Mouse (Mus musculus): Measurements from ENCODE around the gene Msx3. TPM values are rescaled to one million over a fixed set of nuclear protein-coding genes. Genes with fewer than 3 reads are reported as not detected.

Msx3 gene
- polyA plus RNA-seq, 1 experiment from 2014 or later: 0.05 TPM

DNA sequence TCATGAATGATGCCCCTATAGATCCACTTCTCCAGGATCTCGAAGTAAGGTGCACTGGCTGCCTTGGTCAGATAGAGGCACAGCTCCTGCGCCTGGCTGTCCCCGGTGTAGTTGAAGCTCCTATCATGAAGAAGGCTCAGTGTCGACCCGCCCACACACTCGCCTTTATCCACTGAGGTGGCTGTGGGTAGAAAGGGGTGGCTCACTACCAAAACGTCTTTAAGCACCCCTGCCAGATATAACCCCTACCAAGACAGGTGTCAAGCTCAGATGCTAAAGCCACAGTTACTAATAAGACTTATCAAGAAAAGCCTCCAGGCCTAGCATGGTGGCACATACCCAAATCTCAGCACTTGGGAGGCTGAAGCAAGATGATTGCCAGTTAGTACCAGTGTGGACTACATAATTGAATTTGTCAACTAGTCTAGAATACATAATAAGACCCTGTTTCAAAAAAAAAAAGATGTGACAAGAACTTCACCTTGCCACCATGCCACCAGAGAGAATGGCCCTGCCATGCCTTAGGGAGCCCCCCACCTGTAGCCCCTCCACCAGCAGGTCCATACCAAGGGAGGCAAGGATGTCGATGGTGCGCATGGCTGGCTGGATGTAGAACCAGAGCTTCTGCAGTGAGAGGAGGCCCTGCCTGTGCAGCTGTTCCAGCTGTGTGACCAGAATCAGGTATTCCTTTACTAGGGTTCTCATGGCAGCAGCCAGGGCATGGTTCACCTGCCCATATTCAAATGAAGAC lies 41.9 kb downstream of the Msx3 start:
- Histone ChIP-seq H3K4me3 (replicated peaks; ENCODE audit: low read length) (no peak overlapping the region), H3K27ac (ENCODE audit: low read length) (no peak overlapping the region), H3K9ac (ENCODE audit: low read length) (no peak overlapping the region), H3K9me3 (replicated peaks; ENCODE audit: control insufficient read depth, low read length) (no peaks in the 10 kb centered on the region), H3K36me3 (ENCODE audit: control insufficient read depth, insufficient read depth, low read length) (peaks cover 20% of the 10 kb centered on the region), H3K27me3 (ENCODE audit: control insufficient read depth, insufficient read depth, low read length) (no peaks in the 10 kb centered on the region), H3K4me1 (ENCODE audit: control insufficient read depth, insufficient read depth, low read length) (no peaks in the 10 kb centered on the region), H3K4me2 (ENCODE audit: low read depth, low read length) (no peak overlapping the region)
- ATAC-seq (ENCODE audit: insufficient read depth, low FRiP score): no peak
- WGBS: 93% methylated on average over 9 of the region's 9 CpGs

- Histone ChIP-seq H3K9ac (ENCODE audit: low read length) (no peak overlapping the region), H3K36me3 (ENCODE audit: control insufficient read depth, insufficient read depth, low read length) (peaks cover 28% of the 10 kb centered on the region), H3K4me2 (ENCODE audit: low read depth, low read length) (no peak overlapping the region), H3K4me3 (replicated peaks; ENCODE audit: low read length) (no peak overlapping the region), H3K27ac (ENCODE audit: low read length) (no peak overlapping the region), H3K27me3 (ENCODE audit: control insufficient read depth, insufficient read depth, low read length) (no peaks in the 10 kb centered on the region), H3K9me3 (replicated peaks; ENCODE audit: control insufficient read depth, low read length) (no peaks in the 10 kb centered on the region), H3K4me1 (ENCODE audit: control insufficient read depth, insufficient read depth, low read length) (no peaks in the 10 kb centered on the region)
- no peak for ATAC-seq (ENCODE audit: insufficient read depth, low FRiP score)
- 85% methylated on average over 8 of the region's 8 CpGs for WGBS
Observed at GRCm38 (mm10) chr7:140004666-140005065, 44.2 kb downstream of the Msx3 start.

DNA sequence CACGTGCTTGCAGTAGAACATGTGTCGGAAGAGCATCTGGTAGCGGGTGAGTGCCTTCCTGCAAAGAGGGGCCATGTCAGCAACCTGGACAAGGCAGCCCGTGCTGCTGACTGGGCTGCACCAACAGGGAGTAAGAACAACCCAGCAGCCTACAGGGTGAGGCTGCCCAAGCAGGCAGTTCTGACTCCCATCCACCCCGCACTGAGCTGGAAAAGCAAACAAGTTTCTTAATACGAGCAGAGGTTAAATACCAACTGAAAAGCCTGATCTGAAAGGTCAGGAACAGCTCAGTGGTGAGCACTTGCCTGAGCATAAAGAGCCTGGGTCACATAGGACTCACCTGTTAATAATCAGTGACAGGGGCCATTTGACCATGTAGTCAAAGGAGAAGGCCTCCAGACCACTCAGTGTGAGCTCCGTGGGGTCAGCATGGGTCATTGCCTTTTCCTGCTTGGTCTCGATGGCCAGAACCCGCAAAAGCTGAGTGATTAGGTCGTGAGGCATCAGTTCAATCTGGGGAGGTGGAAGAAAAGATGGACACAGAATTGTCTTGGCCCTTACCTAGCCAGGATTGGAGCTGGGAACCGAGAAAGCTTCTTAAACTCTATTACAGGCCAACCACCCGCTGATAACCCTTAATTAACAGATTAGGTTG lies 47.7 kb downstream of the Msx3 start:
- Histone ChIP-seq H3K27ac (ENCODE audit: low read length) (no peak overlapping the region), H3K4me3 (replicated peaks; ENCODE audit: low read length) (no peak overlapping the region), H3K4me1 (ENCODE audit: control insufficient read depth, insufficient read depth, low read length) (no peaks in the 10 kb centered on the region), H3K27me3 (ENCODE audit: control insufficient read depth, insufficient read depth, low read length) (no peaks in the 10 kb centered on the region), H3K36me3 (ENCODE audit: control insufficient read depth, insufficient read depth, low read length) (peaks cover 41% of the 10 kb centered on the region), H3K4me2 (ENCODE audit: low read depth, low read length) (no peak overlapping the region), H3K9ac (ENCODE audit: low read length) (no peak overlapping the region), H3K9me3 (replicated peaks; ENCODE audit: control insufficient read depth, low read length) (no peaks in the 10 kb centered on the region)
- 74% methylated on average over 12 of the region's 12 CpGs for WGBS
- ATAC-seq (ENCODE audit: insufficient read depth, low FRiP score): no peak

GRCm38 (mm10) chr7:139998691-139999350 lies 50.1 kb downstream of the Msx3 start:
- no peak for ATAC-seq (ENCODE audit: insufficient read depth, low FRiP score)
- Histone ChIP-seq H3K4me3 (replicated peaks; ENCODE audit: low read length) (no peak overlapping the region), H3K4me2 (ENCODE audit: low read depth, low read length) (no peak overlapping the region), H3K4me1 (ENCODE audit: control insufficient read depth, insufficient read depth, low read length) (no peaks in the 10 kb centered on the region), H3K9me3 (replicated peaks; ENCODE audit: control insufficient read depth, low read length) (no peaks in the 10 kb centered on the region), H3K27ac (ENCODE audit: low read length) (no peak overlapping the region), H3K9ac (ENCODE audit: low read length) (no peak overlapping the region), H3K27me3 (ENCODE audit: control insufficient read depth, insufficient read depth, low read length) (no peaks in the 10 kb centered on the region), H3K36me3 (ENCODE audit: control insufficient read depth, insufficient read depth, low read length) (peaks cover 30% of the 10 kb centered on the region)
- 93% methylated on average over 13 of the region's 13 CpGs for WGBS

Other genes with a start within 250 kb of the Msx3 start
- 0.53 and 1.1 TPM in 2 replicates for gene Adgra1, start 214.9 kb downstream of the Msx3 start, polyA plus RNA-seq (2015; fragmentation: Nextera tagmentation; extraction: Ambion mirVana)
- 0.19 and 0.22 TPM in 2 replicates for gene Kndc1, start 154.4 kb downstream of the Msx3 start, polyA plus RNA-seq (2015; fragmentation: Nextera tagmentation; extraction: Ambion mirVana)
- gene Utf1, start 105.3 kb downstream of the Msx3 start, polyA plus RNA-seq (2015; fragmentation: Nextera tagmentation; extraction: Ambion mirVana): not detected in 2 replicates
- gene 6430531B16Rik, start 70.3 kb downstream of the Msx3 start, polyA plus RNA-seq (2015; fragmentation: Nextera tagmentation; extraction: Ambion mirVana): 0.24 and 0.34 TPM in 2 replicates
- gene Adam8, start 56.5 kb downstream of the Msx3 start, polyA plus RNA-seq (2015; fragmentation: Nextera tagmentation; extraction: Ambion mirVana): 3.0 and 4.1 TPM in 2 replicates
- 34.1 and 35.0 TPM in 2 replicates for gene Zfp511, start 12.7 kb downstream of the Msx3 start, polyA plus RNA-seq (2015; fragmentation: Nextera tagmentation; extraction: Ambion mirVana)
- gene Tubgcp2, start 12.4 kb downstream of the Msx3 start, polyA plus RNA-seq (2015; fragmentation: Nextera tagmentation; extraction: Ambion mirVana): 40.5 and 42.3 TPM in 2 replicates
- gene Caly, start 33.5 kb upstream of the Msx3 start, polyA plus RNA-seq (2015; fragmentation: Nextera tagmentation; extraction: Ambion mirVana): 3.7 and 5.6 TPM in 2 replicates
- 139 and 141 TPM in 2 replicates for gene Prap1, start 44.3 kb upstream of the Msx3 start, polyA plus RNA-seq (2015; fragmentation: Nextera tagmentation; extraction: Ambion mirVana)
- 37.0 and 38.7 TPM in 2 replicates for gene Fuom, start 53.4 kb upstream of the Msx3 start, polyA plus RNA-seq (2015; fragmentation: Nextera tagmentation; extraction: Ambion mirVana)
- gene Paox, start 66.7 kb upstream of the Msx3 start, polyA plus RNA-seq (2015; fragmentation: Nextera tagmentation; extraction: Ambion mirVana): 31.4 and 31.9 TPM in 2 replicates
- 156 and 158 TPM in 2 replicates for gene Echs1, start 67.4 kb upstream of the Msx3 start, polyA plus RNA-seq (2015; fragmentation: Nextera tagmentation; extraction: Ambion mirVana)
- 20.2 and 22.8 TPM in 2 replicates for gene Mtg1, start 88.5 kb upstream of the Msx3 start, polyA plus RNA-seq (2015; fragmentation: Nextera tagmentation; extraction: Ambion mirVana)
- gene Sprn, start 105.8 kb upstream of the Msx3 start, polyA plus RNA-seq (2015; fragmentation: Nextera tagmentation; extraction: Ambion mirVana): 0.96 and 1.1 TPM in 2 replicates
- not detected in 2 replicates for gene Olfr522, start 115.7 kb upstream of the Msx3 start, polyA plus RNA-seq (2015; fragmentation: Nextera tagmentation; extraction: Ambion mirVana)
- not detected in 2 replicates for gene Olfr523, start 124.1 kb upstream of the Msx3 start, polyA plus RNA-seq (2015; fragmentation: Nextera tagmentation; extraction: Ambion mirVana)
- not detected in 2 replicates for gene Olfr524, start 156.9 kb upstream of the Msx3 start, polyA plus RNA-seq (2015; fragmentation: Nextera tagmentation; extraction: Ambion mirVana)
- 0.10 and 0.15 TPM in 2 replicates for gene Cd163l1, start 169.2 kb upstream of the Msx3 start, polyA plus RNA-seq (2015; fragmentation: Nextera tagmentation; extraction: Ambion mirVana)
- not detected in 2 replicates for gene 5830411N06Rik, start 198.2 kb upstream of the Msx3 start, polyA plus RNA-seq (2015; fragmentation: Nextera tagmentation; extraction: Ambion mirVana)